Mouse (Mus musculus) lung, embryonic 16.5 days (tissue): ENCODE results near the gene Sbk3. TPM values are rescaled to one million over a fixed set of nuclear protein-coding genes. Genes with fewer than 3 reads are reported as not detected.
A peak's percentile ranks its signal among the peaks of the same experiment; 100 is the strongest.
"Not testable (repeated sequence)": the region's sequence is repeated elsewhere in the genome, so short reads cannot be mapped to it uniquely, and the experiment has no call there.

Source experiments
- ATAC-seq: fragments of 200-750 bp; cut with Nextera tagmentation; 2 replicates; pipeline ENCODE4 v1.8.0; 2017; ENCODE audit warnings: low read depth, mild to moderate bottlenecking, moderate library complexity
- H3K27ac ChIP-seq: fragments of 300-500 bp; sonication (generic); 2 replicates; pipeline ENCODE4 v1.5.1; 2014; ENCODE audit warnings: mild to moderate bottlenecking, control low read depth, low read length
- H3K27me3 ChIP-seq: fragments of 300-500 bp; sonication (generic); 2 replicates; pipeline ENCODE4 v1.6.1; 2014; ENCODE audit warnings: low read depth, low read length, mixed read lengths; ENCODE audit not compliant: control insufficient read depth, insufficient read depth
- H3K36me3 ChIP-seq: fragments of 300-500 bp; sonication (generic); 2 replicates; pipeline ENCODE4 v1.6.1; 2014; ENCODE audit warnings: low read length; ENCODE audit not compliant: control insufficient read depth, insufficient read depth
- H3K4me1 ChIP-seq: fragments of 300-500 bp; sonication (generic); replicated peaks from 2 replicates; pipeline ENCODE4 v1.6.1; 2014; ENCODE audit warnings: low read length, mixed read lengths; ENCODE audit not compliant: control insufficient read depth, insufficient read depth
- H3K4me2 ChIP-seq: fragments of 300-500 bp; sonication (generic); 2 replicates; pipeline ENCODE4 v1.6.1; 2014; ENCODE audit warnings: low read depth, low read length, control low read depth
- H3K4me3 ChIP-seq: fragments of 300-500 bp; sonication (generic); 2 replicates; pipeline ENCODE4 v1.5.1; 2014; ENCODE audit warnings: mild to moderate bottlenecking, low read length, control low read depth
- H3K9ac ChIP-seq: fragments of 300-500 bp; sonication (generic); 2 replicates; pipeline ENCODE4 v1.6.1; 2014; ENCODE audit warnings: low read length, control low read depth
- H3K9me3 ChIP-seq: fragments of 300-500 bp; sonication (generic); 2 replicates; pipeline ENCODE4 v1.6.1; 2016; ENCODE audit warnings: low read length; ENCODE audit not compliant: control insufficient read depth
- WGBS: fragments of 180-500 bp; shearing (Covaris S2); extraction: QIAGEN DNeasy Blood & Tissue Kit; methylation state at CpG from one replicate; pipeline ENCODE4 v1.1.7; 2014; 5-methylcytosine and 5-hydroxymethylcytosine counted together
- polyA plus RNA-seq: library from polyadenylated mRNA; unstranded; fragments of >200 nt; fragmentation: Nextera tagmentation; extraction: Ambion mirVana; gene quantifications from 2 replicates; pipeline ENCODE4 v1.2.1, GENCODE M21; 2015

Sbk3 gene
- 0.72 and 1.0 TPM in 2 replicates for polyA plus RNA-seq

DNA sequence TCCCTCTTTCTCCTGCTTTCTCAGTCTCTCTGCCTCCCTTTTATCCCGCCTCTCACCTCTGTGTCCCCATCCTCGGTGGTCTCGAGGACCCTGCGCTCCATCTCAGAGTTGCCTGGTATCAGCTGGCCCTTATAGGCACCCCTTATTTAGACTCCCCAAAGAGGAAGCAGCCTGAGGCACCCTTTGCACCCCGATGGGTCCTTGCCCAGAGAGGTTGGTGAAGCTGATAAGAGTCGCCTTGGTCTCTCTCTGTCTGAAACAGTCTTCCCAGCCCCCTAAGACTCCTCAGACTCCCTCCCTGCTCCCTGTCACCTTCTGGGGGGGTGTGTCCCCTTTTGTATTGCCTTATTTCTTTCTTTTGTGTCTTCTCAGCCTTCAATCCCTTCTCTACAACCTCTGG lies at the start of gene Sbk3:
Gene Sbk3 (minus strand): TSS at position 101 of the 400 bp plus-strand sequence.
- Histone ChIP-seq H3K9ac (no peak within 1 kb of the TSS), H3K9me3 (no peaks in the 10 kb centered on the region), H3K27me3 (no peaks in the 10 kb centered on the region), H3K4me2 (no peak within 1 kb of the TSS), H3K36me3 (no peaks in the 10 kb centered on the region), H3K4me3 (no peak within 1 kb of the TSS), H3K4me1 (peaks cover 3% of the 10 kb centered on the region; the same call in 1 of the 2 replicates), H3K27ac (peak within 1 kb of the TSS; percentile 76)
- ATAC-seq, result 0 out of 2 replicates have a peak, but pooled peaks have one; percentile 2
- 44% methylated on average over 6 of the region's 6 CpGs for WGBS

DNA sequence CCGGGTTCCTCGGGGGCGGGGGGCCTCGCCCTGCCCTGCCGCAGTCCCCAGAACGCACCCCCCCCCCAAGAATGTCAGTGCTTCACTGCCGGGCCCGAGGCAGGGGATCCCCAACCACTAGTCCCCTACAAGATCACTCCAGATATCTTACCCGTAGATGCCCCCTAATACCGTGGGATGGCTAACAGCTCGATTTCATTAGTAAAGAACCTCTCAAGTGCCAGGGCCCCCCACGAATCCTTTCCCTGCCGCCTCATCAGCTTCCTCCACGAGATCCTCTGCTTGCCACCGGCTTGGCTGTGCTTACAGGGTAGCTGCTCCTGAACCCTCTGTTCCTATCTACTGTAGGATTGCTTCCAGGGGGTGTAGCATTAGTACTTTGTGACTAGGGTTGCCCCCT lies 49.7 kb upstream of the Sbk3 start:
- H3K27me3 ChIP-seq, result no peaks in the 10 kb centered on the region
- ATAC-seq, result peak; percentile 1; the same call in 1 of the 2 replicates
- peak overlapping the region; percentile 57 for H3K4me2 ChIP-seq
- H3K27ac ChIP-seq, result peak overlapping the region; percentile 97
- no peaks in the 10 kb centered on the region for H3K9me3 ChIP-seq
- peak overlapping the region; percentile 96 for H3K9ac ChIP-seq
- peaks cover 20% of the 10 kb centered on the region for H3K36me3 ChIP-seq
- H3K4me1 ChIP-seq, result peaks cover 12% of the 10 kb centered on the region
- 0% methylated on average over 13 of the region's 15 CpGs for WGBS
- H3K4me3 ChIP-seq, result peak overlapping the region; percentile 76

DNA sequence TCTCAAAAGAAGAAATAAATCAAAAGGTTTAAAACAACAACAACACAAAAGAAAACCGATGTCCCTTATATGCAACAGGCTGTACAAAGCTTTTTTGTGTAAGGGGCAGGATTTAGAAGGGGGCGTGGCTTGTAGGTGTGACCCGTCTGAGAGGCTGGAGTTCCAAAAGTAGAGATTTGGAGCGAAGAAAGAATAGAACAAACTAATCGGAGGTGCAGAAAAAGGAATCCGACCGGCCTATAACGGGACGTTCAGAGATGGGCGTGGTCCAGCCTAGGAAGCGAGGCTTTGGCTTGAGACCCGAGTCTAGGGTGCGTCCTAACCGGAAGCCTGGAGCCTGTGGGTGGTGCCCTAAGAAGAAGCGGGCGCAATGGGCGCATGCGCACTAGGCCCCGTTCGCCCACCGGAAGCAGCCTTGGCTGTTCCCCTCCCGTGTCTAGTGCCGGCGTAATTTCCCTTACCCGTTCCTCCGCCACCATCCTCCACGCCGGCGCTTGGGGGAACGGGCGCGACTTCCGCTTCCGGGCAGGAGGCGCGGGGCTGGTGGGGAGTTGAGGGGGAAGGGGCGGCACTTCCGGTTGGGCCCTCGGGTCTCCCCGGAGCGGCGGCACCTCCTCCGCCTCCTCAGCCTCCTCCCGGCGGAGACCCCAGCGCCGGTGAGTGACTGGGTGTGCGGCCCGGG lies 49.2 kb upstream of the Sbk3 start, which contains the start of the genes Zfp865 and Ccdc106:
Gene Zfp865 (plus strand): TSS at position 377 of the 682 bp plus-strand sequence.
Gene Ccdc106 (plus strand): TSS at position 554 of the 682 bp plus-strand sequence.
- Histone ChIP-seq H3K4me3 (peak within 1 kb of the TSS; percentile 76), H3K36me3 (peaks cover 20% of the 10 kb centered on the region), H3K4me1 (peaks cover 12% of the 10 kb centered on the region), H3K9me3 (no peaks in the 10 kb centered on the region), H3K4me2 (peak within 1 kb of the TSS; percentile 57), H3K9ac (peak within 1 kb of the TSS; percentile 96), H3K27me3 (no peaks in the 10 kb centered on the region), H3K27ac (peak within 1 kb of the TSS; percentile 97)
- under 1% methylated on average over 38 of the region's 49 CpGs for WGBS
- peak; percentile 92 for ATAC-seq

DNA sequence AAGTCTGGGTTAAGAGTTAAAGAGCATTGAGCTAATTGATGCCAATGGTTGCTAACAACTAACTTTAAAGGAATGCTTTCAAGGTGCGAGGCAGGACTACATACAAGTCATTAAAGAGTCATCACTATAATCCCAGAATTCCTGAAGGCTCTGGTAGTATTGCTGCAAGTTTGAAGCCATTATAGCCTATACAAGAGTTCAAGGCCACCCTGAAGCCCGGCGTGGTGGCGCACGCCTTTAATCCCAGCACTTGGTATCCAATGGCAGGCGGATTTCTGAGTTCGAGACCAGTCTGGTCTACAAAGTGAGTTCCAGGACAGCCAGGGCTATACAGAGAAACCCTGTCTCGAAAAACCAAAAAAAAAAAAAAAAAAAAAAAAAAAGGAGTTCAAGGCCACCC lies 48.6 kb upstream of the Sbk3 start:
- ATAC-seq, H3K9me3 ChIP-seq, H3K27me3 ChIP-seq: not testable (repeated sequence)
- Histone ChIP-seq H3K4me1 (peaks cover 12% of the 10 kb centered on the region), H3K36me3 (peaks cover 20% of the 10 kb centered on the region), H3K4me2 (peak overlapping the region; percentile 53), H3K9ac (peak overlapping the region; percentile 96), H3K4me3 (peak overlapping the region; percentile 76), H3K27ac (peak overlapping the region; percentile 97)
- WGBS, result 23% methylated on average over 8 of the region's 8 CpGs

DNA sequence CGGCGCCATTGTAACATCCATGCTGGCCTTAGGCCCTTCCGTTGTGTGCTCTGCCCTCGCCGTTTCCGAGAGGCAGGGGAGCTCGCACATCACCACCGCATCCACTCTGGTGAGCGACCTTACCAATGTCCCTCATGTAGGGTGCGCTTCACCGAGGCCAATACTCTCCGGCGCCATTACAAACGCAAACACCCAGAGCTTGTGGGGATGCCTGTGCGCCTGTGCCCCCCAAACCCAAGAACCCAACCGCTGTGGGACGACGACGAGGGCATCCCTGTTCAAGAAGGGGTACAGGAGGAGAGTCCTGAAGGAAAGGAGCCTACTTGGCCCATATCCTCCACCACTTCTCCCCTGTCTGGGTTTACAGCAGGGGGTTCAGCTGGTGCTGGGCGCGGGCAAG lies 47.0 kb upstream of the Sbk3 start:
- Histone ChIP-seq H3K9ac (no peak overlapping the region), H3K36me3 (peaks cover 11% of the 10 kb centered on the region; the same call in 1 of the 2 replicates), H3K4me3 (no peak overlapping the region), H3K9me3 (no peaks in the 10 kb centered on the region), H3K4me2 (no peak overlapping the region), H3K4me1 (peaks cover 18% of the 10 kb centered on the region), H3K27ac (no peak overlapping the region), H3K27me3 (no peaks in the 10 kb centered on the region)
- WGBS, result 96% methylated on average over 21 of the region's 21 CpGs
- no peak for ATAC-seq

DNA sequence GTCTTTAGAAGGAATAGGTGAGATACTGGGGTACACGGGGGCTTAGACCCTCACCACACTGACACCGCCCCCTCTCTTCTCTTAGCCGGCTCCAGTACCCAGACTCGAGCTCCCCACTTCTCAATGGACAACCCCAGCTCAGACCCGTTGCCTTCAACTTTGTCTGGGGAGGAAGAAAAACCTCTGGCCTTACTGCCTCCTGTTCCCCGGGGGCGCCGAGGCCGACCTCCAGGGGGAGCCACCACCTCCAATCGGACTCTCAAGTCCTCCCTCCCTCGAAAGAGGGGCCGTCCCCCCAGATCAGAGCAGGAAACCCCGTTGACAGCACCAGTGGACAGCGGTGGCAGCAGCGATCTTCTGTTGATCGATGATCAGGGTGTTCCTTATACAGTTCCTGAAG lies 46.4 kb upstream of the Sbk3 start:
- no peaks in the 10 kb centered on the region for H3K27me3 ChIP-seq
- H3K4me1 ChIP-seq, result peaks cover 19% of the 10 kb centered on the region
- no peak overlapping the region for H3K4me3 ChIP-seq
- H3K36me3 ChIP-seq, result peaks cover 12% of the 10 kb centered on the region
- no peaks in the 10 kb centered on the region for H3K9me3 ChIP-seq
- 89% methylated on average over 16 of the region's 16 CpGs for WGBS
- no peak overlapping the region for H3K27ac ChIP-seq
- no peak overlapping the region for H3K9ac ChIP-seq
- ATAC-seq, result no peak
- H3K4me2 ChIP-seq, result no peak overlapping the region

DNA sequence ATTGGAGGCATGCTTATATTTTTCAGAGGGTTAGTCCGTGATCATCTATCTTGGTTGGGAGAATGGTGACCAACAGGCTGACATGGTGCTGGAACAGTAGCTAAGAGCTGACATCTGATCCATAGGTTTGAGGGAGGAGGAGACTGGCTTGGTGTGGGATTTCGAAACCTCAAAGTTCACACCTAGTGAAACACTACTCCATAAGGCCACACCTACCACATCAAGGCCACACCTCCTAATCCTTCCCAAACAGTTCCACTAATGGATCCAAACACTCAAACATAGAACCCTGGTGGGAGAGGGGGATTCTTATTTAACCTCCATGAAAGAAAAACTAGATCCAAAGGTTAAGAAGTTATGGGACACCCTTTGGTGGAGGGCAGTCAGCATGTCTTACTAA lies 46.0 kb upstream of the Sbk3 start:
- 95% methylated on average over 2 of the region's 2 CpGs for WGBS
- H3K9me3 ChIP-seq, result no peaks in the 10 kb centered on the region
- no peak for ATAC-seq

DNA sequence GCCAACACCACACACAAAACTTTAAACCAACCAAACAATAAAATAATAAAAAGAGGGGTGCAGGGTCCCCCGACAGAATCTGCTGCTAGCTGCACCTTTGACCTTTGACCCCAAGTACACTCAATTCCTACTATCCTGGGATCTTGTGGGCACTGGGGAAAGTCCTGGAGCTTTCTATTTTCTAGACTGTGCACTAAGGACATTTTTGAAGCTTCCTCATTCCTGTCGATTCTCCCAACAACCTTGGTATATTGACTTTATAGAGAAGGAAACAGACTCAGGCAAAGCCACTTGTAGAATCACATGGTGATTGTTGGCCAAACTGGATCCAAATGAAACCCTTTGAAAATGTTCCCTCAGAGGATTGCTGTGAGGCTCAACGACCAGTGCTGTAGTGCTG lies 45.1 kb upstream of the Sbk3 start:
- 44% methylated on average over 3 of the region's 3 CpGs for WGBS
- peak overlapping the region; percentile 81 for H3K9ac ChIP-seq
- H3K27ac ChIP-seq, result peak overlapping the region; percentile 99
- H3K4me2 ChIP-seq, result peak overlapping the region; percentile 76
- no peaks in the 10 kb centered on the region for H3K9me3 ChIP-seq
- peaks cover 19% of the 10 kb centered on the region for H3K4me1 ChIP-seq
- H3K27me3 ChIP-seq, result no peaks in the 10 kb centered on the region
- H3K4me3 ChIP-seq, result peak overlapping the region; percentile 83
- peaks cover 23% of the 10 kb centered on the region for H3K36me3 ChIP-seq
- no peak for ATAC-seq

More for the DNA sequence above, 46.0 kb upstream of the Sbk3 start:
- Histone ChIP-seq H3K4me1 (peaks cover 19% of the 10 kb centered on the region), H3K27me3 (no peaks in the 10 kb centered on the region), H3K27ac (no peak overlapping the region), H3K36me3 (peaks cover 14% of the 10 kb centered on the region), H3K9ac (no peak overlapping the region), H3K4me2 (no peak overlapping the region), H3K4me3 (no peak overlapping the region)

DNA sequence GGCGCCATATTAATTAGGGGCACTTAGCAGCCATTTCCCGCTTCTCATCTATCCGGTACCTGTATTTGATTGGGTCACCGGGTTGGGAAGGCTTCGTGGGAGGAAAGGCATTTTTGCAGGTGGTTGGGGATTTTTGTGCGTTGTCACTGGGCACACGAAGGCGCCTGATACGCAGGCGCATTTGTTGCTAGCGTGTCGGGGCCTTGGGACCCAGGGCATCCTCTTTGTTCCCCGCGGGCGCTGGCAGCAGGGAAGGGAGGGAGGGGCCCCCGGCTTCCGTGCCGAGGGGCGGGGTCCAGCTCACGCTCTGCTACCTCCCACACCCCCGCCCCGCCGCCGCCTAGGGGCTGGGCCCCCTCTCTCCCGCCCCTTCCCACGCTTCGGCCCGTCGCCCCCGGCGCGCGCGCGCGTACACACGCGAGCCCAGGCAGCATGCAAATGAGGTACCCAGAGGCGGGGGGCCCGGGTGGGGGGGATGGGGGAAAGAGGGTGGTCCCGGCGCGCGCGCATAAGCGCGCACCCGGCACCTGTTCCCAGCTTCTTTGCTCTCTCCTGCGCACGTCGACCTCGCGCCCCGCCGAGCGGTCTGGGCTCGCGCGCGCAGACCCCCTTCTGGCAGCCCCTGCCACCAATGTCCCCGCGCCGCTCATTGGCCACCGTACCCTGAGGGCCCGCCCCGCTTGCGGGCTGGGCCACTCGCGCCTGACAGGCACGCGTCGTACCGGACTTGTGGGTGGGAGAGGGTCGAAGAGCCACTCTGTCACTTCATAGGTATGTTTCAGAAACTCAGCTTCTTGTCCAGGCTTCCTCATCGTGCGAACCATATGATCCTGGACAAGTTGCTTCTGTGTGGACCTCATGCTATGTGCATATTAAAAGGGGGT lies 44.4 kb upstream of the Sbk3 start, which contains the start of gene Gm44973:
Gene Gm44973 (plus strand): TSS at position 379 of the 884 bp plus-strand sequence.
- H3K36me3 ChIP-seq, result peaks cover 28% of the 10 kb centered on the region
- peak within 1 kb of the TSS; percentile 89 for H3K9ac ChIP-seq
- under 1% methylated on average over 59 of the region's 76 CpGs for WGBS

More for the DNA sequence above, 44.4 kb upstream of the Sbk3 start, which contains the start of gene Gm44973:
- Histone ChIP-seq H3K4me1 (peaks cover 19% of the 10 kb centered on the region), H3K27ac (peak within 1 kb of the TSS; percentile 99), H3K4me2 (peak within 1 kb of the TSS; percentile 76), H3K27me3 (no peaks in the 10 kb centered on the region), H3K4me3 (peak within 1 kb of the TSS; percentile 83), H3K9me3 (no peaks in the 10 kb centered on the region)
- peak; percentile 82 for ATAC-seq
